Mouse (Mus musculus): ENCODE results near the gene Rere. TPM values are rescaled to one million over a fixed set of nuclear protein-coding genes. Genes with fewer than 3 reads are reported as not detected.

The Rere gene
- total RNA-seq, 2 experiments from 2014 or later, result 39.6 to 46.7 TPM

DNA sequence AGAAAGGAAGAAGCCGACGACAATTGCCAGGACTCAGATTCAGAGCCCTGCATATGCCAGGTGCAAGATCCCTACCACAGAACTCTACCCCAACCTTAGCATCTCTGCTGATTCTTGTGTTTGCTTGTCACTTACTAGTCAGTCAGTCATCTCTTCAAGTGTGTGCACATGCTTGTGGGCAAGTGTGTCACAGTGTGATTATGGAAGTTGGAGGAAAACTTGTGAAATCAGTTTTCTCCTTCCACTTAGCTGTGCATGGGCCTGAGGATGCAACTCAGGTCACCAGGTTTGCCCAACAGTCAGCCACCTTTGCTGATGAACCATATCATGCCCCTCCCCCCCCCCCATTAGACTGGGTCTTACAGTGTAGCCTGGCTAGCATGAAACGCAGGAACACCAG, 103.5 kb downstream of the Rere start:
- no peak for DNase-seq

DNA sequence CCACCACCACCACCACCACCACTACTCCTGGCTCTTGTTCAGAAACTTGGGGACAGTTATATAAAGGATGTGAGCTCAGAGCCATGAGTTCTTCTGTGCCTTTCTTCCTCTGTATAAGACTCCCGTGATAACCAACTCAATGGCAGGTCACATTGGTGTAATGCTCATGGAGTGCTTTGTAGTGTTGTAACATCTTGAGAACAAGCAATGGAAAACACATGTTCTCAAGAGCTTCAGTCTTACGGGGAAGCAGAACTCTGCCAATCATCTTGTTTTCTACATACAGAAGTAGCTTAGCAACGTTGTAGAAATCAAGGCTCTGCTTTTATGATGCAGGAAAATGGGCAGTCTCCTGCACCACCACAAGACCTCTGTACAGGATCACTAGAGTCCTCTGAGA, 107.1 kb downstream of the Rere start:
- no peak for DNase-seq

DNA sequence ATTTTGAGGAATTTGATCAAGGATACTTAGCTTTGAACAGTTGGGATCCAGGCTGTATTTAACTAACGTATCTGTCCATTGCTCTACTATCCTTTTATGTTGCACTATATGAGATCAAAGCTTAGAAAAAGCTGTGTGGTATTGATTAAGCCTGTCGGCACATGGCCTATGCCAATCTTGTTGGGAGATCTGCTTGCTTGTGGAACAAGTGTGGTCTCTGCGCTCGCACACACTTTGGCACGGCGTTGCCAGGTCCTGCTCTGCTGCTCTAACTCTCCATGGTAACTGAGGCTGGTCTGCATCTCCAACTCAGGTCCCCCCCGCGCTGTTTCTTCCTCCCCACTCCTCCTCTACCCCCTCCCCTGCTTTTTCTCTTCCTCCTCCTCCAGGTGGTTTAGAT, 112.2 kb downstream of the Rere start:
- DNase-seq, result no peak

DNA sequence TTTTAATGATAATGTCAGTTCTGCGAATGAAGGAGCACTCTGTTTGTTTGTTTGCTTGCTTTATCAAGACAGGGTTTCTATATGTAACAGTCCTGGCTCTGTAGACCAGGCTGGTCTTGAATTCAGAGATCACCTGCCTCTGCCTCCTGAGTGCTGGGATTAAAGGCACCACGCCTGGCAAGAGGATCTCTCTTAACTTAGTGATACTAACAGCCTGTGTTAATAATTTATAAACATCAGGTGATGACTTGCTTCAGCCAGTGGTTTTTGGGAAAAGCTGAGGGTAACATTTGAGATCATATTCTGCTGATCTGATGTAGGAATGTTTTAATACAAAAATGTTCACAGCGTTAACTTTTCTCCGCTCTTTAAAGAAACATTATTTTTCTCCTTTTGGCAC, 112.6 kb downstream of the Rere start:
- DNase-seq, result no peak

DNA sequence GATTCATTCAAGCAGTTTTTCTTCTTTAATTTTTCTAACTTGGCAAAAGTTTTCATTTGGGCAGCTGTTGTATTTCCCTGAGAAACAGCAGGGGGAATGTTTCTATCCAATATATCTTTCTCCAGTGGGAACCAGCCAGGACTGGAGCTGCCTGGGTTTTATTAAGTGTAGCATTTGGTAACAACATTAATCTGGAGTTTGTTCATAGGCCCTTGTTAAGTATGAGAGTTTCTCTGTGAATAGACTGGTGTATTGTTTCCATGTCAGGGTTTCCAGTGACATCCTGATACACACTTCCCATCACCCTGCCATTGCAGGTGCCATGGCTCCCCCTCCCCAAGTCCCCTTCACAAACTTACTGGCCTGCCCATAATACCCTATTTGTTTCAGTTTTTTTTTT, 114.9 kb downstream of the Rere start:
- DNase-seq, result peak in 1 of 2 experiments; percentile 11

DNA sequence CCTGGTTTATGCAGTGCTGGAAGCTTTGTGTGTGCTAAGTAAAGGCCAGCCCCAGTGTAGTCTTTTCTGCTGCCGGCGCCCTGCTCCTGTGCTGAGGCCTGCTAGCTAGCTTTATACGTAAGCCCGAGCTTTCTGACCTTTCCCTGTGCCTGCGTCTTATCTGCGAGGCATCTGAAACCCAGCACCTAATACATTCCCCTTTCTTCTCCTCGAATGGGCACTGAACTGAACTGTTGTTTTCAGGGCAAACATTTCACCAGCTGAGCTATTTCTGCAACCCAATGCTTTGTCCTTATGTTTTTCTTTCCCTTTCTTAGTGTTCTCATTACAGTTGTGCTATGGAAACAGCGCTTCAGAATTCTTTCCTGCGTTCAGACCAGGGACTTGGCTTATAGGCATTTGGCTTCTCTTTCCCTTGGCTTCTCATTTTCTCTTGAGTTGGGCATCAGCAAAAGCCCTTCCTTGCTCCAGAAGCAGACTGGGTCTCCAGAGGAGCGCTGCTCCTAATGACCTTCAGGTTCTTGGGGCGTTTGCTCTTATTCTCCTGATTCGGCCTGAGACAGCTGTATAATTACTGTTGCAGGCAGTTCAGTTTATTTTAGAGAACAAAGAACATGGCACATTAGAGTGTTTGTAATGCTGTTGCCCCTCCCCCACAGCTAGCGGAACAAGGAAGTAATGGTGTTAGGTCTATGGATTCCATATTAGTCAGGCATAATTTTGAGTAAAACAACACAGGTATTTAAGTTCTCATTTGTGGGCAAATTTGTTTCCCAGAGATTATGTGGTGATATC, 115.6 kb downstream of the Rere start:
- peak in 1 of 2 experiments; percentile 17 for DNase-seq

DNA sequence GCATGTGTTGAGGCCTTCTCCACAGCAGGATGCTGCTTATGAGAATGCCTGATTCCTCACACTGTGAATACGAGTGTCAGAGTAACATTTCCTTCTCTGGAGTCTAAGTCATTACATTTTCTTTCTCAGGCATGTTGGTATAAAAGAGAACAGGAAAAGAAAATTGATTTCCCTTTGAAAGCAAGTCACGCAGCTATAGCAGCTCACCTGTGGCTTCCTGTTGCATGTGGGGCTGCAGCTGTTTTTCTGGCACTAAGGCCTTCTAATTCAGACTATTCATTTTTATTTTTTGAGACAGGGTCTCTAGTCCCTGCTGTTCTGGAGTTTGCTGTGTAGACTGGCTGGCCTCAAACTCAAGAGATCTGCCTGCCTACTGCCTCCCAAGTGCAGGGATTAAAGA, 117.6 kb downstream of the Rere start:
- no peak for DNase-seq

DNA sequence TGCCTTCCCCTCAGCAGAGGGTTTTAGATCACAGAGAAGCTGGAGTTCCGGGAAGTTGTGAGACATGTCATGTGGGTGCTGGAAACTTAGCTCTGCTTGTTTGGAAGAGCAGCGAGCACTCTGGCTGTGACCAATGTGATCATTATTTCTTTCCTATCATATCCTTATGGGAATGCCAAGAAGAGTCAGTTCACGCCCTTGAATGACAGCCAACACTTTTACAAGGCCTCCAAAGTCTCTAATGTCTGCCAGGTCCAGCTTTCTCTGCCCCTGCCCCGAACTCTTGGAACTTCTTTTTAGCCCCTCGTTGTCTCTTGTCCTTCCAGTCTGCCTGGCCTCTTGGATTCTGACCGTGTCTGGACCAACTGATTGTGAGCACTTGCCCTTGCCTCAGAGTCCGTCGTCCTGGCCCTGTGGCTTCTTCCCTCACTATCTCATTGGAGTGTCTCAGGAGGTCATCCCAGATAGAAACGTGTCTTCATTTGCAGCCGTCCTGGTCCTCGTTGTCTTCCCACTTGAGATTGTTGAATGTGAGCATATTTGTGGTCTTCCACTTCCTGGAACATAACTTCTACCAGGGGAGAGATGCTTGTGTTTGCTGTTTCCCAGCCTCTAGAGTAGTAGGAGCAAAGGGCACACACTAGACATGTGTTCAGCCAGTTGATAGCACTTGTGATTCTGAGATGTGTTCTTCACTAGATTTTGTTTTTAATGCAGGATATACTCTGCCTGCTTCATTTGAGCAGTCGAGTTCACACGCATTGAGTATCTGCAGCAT, 120.6 kb downstream of the Rere start:
- DNase-seq, result peak; percentile 44 to 45

DNA sequence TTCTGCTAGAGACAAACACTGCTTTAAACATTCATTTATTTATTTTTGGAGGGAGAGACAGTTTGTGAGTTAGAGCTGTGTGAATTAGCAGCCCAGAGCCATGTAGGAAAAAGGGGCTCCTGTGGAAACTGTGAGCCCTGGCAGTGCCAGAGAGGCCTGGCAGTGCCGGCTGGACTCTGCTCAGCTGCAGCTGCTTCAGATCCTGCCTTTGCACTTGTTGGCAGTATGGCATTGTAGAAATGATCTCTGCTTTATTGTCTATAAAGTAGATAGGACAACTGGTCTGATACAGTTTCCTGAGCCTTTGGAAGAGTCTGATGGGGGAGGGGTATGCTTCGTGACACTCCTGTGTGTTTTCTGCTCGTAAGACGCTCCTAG, 121.2 kb downstream of the Rere start:
- no peak for DNase-seq

DNA sequence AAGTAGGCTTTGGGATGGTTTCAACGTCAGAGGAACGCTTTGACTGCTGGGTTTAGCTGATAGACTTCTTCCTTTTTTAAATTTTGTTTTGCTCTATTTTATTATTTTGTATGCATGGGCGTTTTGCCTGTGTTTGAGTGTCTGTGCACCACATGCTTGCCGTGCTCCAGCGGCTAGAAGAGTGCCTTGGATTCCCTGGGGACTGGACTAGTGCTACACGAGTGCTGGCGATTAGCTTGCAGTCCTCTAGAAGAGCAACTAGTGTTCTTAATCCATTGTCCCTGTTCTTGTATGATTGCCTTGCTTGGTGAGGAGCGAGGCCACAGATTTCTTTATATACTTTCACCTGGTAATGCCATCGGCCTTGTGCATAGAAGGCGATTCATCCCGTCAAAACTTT, 122.5 kb downstream of the Rere start:
- DNase-seq, result peak; percentile 53 to 60

DNA sequence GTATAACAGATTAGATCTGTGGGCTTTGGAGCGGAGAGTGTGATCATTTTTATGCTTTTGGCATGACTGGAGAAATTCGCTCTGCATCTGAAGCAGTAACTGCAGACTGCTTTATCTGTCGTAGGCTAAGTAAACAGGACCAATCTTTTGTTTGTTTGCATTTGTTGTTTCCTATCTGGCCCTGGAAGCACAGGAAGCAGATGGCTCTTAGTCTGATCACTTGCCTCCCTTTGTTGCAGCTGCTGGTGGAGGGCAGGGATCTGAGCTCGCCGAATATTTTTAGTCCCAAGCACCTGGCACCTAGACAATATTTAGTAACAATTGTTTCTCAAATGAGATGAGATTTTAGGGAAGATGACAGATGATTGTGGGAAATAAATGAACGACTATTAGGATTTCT, 123.1 kb downstream of the Rere start:
- DNase-seq, result peak; percentile 47 to 48

DNA sequence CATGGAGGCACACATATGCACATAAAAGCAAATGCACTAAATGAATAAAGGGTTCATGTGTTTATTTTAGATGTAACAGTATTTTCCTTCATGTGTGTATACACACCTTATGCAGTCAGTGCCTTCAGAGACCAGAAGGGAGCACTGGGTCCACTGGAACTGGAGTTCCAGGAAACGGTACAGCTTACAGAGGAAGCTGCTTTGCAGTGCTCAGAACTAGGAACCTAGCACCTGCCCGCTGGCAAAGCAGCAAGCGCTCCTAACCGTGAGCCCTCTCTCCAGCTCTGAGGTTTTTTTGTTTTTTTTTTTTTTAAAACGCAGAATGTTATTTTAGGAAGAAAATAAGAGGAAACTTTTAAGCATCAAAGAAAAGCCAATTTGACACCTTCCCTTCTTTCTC, 124.3 kb downstream of the Rere start:
- DNase-seq, result no peak

DNA sequence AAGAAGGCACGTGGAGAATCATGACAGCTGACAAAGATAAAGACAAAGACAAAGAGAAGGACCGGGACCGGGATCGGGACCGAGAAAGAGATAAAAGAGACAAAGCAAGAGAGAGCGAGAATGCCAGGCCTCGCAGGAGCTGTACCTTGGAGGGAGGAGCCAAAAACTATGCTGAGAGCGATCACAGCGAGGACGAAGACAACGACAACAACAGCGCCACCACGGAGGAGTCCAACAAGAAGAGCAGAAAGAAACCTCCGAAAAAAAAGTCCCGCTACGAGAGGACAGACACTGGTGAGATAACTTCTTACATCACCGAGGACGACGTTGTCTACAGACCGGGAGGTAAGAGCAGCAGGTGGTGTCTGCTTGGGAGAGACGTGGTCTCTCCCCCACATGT, 124.9 kb downstream of the Rere start:
- peak in 1 of 2 experiments; percentile 30 for DNase-seq

DNA sequence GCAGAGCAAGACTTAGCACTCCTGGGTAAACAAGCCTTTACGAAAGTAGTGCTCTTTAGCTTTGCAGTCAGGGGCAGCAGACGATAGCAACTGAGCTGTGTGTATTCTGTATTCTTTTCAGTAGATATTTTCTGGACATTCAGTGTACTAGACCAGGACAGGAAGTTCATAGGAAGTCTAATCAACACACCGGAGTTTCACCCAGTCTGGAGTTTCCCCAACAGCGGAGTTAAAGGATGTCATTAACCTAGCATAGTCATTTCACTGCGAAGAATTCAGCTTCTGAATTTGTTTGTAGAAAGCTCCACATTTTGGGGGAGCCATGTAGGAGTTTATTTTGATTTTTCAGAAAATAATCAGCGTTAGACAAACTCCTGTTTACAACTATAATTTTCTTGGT, 125.4 kb downstream of the Rere start:
- no peak for DNase-seq

DNA sequence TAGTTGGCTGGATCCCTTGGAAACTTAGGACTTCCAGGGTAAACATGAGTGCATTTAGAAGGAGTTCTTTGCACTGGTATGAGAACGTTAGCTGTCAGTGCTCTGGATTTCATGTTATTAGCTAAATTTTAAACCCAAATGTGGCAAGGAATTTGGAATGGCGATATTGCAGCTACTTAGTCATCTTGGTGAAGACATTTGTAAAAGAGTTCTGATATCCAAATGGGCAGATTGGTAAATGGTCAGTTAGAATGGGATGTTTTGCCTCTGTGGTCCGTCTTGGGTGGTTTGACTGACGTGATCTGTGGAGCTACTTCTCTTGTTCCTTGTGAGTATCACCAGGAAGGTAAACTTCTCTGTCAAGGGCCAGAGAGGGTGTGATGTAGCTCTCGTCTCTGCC, 132.8 kb downstream of the Rere start:
- DNase-seq, result no peak

DNA sequence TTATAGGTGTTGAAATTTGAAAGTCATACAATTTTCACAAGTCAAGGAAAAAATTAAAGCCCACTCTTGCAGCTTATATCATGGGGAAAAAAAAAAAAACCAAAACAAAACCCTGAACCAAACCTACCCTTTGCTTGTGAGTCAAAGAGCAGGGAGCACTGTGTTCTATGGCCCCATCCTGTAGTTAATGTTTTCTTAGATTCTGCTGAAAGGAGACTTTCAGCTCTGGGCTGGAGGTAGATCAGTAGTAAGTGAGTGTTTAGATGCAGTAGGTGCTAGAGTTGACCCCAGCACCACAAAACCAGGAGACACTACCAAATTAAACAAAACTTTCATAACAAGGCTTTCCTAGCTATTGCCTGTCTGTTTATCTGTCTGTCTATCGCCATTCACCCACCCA, 133.3 kb downstream of the Rere start:
- DNase-seq, result no peak

DNA sequence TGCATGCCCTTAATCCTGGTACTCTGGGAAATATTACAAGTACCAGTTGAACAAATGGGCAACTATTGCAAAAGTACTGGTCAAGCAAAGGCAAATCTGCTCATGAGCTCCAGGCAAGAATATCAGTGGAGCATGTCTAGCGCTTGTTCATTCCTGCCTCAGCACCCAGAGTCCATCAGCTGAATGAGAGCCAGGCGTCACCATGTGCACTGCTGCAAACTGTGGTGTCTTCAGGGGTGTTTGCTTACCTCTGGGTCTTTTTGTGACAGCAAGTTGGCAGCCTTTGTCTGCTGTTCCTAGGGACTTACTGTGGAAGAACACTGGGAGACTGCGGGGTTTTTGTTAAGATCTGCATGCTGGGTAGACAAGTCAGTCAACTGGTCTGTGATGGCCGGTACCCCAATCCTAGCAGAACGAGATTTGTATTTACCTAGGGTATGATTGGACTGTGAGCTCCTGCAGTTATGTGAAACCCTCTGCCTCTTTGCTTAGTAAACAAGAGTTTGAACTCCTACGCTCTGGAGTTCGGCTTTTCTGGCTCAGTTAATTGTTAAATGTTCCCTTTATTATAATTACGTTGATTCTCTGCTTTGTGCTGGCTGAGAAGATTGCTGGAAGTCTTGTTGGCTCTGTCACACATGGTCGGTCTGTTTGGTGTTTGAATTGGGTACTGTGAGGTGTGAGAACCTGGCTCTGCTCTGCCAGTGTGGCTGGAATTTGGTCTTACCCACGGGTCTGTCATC, 134.0 kb downstream of the Rere start:
- no peak for DNase-seq

DNA sequence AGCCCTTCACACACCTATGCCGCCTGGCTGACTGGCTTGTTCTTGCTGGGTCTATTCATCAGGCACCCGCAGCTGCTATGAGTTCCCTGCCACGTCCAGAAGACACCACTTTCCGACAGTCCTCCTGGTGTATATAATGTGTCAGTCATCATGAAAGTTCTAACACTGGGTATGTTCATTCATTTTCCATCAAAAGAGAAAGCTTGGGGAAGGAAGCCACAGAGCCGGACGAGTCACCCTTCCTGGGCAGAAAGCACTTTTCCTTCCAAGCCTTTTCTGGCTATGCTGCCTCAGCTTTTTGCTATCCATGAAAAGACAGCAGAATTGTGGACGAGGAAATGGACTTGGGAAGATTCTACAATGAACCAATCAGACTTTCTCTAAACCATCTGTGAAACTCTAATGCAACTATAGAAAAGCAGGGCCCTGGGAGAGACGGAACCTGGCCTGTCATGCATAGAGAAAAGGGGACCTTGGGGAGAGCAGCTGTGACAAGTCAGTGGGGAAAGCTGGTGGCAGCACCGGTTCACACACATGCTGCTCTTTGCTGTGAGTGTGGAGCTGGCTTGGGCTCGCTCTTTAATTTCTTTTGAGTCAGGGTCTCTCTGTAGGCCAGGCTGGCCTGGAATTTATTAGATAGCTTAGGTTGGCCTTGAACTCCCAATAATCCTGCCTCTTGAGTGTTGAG, 139.3 kb downstream of the Rere start:
- no peak for DNase-seq

DNA sequence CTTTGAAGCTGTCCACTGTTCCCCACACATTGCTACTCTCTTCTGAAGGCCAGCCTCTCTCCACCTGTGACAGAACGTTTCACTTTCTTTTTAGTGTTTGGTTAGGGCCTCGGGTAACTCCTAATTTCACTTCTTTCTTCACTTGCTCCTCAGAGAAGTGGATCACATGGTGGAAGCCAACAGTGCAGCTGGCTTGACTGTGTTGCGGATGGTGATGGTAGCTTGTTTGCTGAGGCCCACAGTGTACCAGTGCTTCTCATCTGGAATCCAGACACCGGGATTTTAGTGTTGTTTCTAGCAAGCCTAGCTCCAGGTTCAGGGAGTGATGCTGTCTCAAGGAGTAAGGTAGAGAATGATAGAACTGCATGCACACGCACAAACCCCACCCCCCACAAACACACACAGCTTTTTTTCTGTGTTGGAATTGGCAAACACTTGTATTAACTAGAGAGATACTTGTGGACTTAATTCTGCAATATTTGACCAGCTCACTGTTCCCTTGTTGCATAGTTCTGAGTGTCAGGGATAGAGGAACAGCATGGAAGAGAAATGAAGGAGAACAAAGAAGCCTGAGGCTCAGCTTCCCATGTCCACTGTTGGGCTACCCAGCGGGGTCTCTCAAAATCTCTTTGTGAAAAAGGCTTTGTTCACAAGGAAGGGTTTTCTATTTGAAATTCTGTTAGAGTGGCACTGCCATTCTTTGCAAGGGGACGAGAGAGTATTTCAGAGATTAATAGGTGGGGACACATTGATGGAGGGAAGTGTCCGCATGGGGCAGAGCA, 144.8 kb downstream of the Rere start:
- no peak for DNase-seq

DNA sequence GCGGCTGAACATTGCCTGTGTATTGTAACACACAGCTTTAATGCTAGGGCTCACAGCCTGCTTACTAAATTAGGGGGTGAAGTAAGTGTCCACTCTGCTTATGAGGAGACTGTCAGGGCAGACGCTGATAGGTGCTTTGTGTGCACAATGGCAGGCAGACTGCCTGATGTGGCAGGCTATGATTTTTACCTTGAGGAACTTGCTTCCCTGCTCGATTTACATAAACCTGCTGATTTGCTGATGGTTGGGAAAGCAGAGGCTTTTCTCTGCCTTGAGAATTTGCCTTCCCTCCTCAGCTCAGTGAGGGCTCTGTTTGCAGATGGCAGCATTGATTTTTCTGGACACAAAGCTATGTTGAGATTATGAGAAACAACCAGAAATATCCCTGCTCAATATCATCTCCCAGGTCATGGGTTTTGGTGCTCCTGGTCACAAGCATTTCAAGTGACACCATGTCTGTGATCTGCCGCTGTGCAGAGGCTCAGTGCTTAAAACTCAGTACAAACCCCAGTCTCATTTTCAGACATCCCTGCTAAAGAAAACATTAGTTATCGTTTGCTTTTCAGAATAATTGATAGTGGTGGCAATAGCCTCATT, 145.5 kb downstream of the Rere start:
- DNase-seq, result no peak

DNA sequence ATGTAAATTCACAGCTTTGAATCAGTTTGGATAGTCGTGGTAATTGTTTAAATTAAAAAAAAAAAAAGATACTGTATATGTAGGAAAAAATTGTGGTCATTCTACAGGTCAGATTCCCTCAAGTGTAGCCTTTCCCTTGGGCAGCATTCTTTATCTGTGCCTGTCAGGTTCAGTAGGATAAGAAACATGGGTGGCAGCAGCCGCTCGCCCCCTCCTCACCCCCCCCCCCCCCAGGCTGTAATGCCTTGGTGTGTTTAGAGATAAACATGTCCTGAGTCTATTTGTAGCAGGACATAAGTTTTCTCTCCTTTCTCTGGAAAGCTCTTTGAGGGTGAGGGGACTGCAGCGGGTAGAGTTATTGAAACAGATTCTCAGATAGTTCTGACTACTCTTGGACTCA, 147.3 kb downstream of the Rere start:
- DNase-seq, result no peak
